Mouse (Mus musculus): ENCODE data around the gene Fam193a. TPM values are rescaled to one million over a fixed set of nuclear protein-coding genes. Genes with fewer than 3 reads are reported as not detected.

Gene Fam193a
- total and polyA plus RNA-seq, 3 experiments = 10.9 to 317 (median 37.1) TPM

DNA sequence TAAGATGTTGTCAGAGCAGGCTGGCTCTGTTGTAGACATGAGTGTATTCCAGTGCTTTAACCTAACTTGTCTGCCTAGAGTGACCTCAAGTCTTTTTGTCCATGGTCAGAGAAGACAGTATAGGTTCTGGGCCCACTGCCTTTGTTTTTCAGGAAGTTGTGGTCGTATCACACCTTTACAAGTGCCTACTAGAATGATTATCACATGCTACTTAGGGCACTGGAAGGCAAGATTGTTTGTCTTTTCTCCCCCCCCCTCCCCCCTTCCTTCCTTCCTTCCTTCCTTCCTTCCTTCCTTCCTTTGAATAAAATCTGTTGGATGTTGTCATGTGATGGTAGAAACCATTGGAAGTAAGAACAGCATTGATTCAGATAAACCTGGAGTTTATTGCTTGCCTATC, 49.5 kb downstream of the Fam193a start:
- Histone ChIP-seq H3K27ac (ENCODE audit: control insufficient read depth, low read depth, low read length) (no peak overlapping the region), H3K27me3 (ENCODE audit: control insufficient read depth in 1 of 2, insufficient read depth in 2 of 2, low read length in 2 of 2) (no peaks in the 10 kb centered on the region), H3K4me1 (ENCODE audit: control insufficient read depth in 1 of 2, insufficient read depth in 2 of 2, low read length in 2 of 2) (peaks cover 4 to 14% of the 10 kb centered on the region in 2 experiments), H3K36me3 (ENCODE audit: control insufficient read depth in 1 of 2, insufficient read depth in 2 of 2, low read length in 2 of 2) (peaks cover 16 to 19% of the 10 kb centered on the region in 2 experiments), H3K79me2 (ENCODE audit: control insufficient read depth, insufficient read depth, low read length, poor library complexity) (peaks cover 5% of the 10 kb centered on the region), H3K9ac (ENCODE audit: control insufficient read depth, low read depth, low read length, poor library complexity, severe bottlenecking) (no peak overlapping the region), H3K9me3 (replicated peaks; ENCODE audit: insufficient read depth, low read length) (no peaks in the 10 kb centered on the region), H3K4me3 (ENCODE audit: control insufficient read depth in 1 of 2, insufficient read depth in 1 of 2, low read depth in 2 of 2, low read length in 2 of 2) (no peak overlapping the region)
- peak; percentile 36 for DNase-seq (ENCODE audit: low read depth, low spot score)
- TF ChIP-seq GATA1 (IDR thresholded peaks at IDR 0.05; ENCODE audit: low read depth, low read length) (peak; percentile 34; the same call in 1 of the 2 replicates), USF1 (IDR thresholded peaks at IDR 0.05; ENCODE audit: low read depth, low read length) (0 out of 2 replicates have a peak, but pooled peaks have one; percentile 28), RCOR1 (IDR thresholded peaks at IDR 0.05; ENCODE audit: low read depth, low read length) (0 out of 2 replicates have a peak, but pooled peaks have one; percentile 32), CTCF (IDR thresholded peaks at IDR 0.05 in 2 of 3, conservative IDR thresholded peaks at IDR 0.05 in 1 of 3; ENCODE audit: control insufficient read depth in 1 of 3, insufficient read depth in 1 of 3, low read depth in 2 of 3, low read length in 3 of 3, poor library complexity in 1 of 3, severe bottlenecking in 1 of 3) (no peak), EP300 (IDR thresholded peaks at IDR 0.05; ENCODE audit: low read depth in 1 of 2, low read length in 2 of 2) (peak; percentile 55 to 58; a peak in 3 of 4 replicates), ETS1 (IDR thresholded peaks at IDR 0.05; ENCODE audit: low read depth, low read length) (0 out of 2 replicates have a peak, but pooled peaks have one; percentile 9), BHLHE40 (IDR thresholded peaks at IDR 0.05; ENCODE audit: borderline replicate concordance, low read depth, low read length) (0 out of 2 replicates have a peak, but pooled peaks have one; percentile 52), TCF12 (IDR thresholded peaks at IDR 0.05; ENCODE audit: low read depth, low read length) (peak; percentile 35; the same call in 1 of the 2 replicates), ZNF384 (IDR thresholded peaks at IDR 0.05; ENCODE audit: low read depth, low read length) (no peak)

DNA sequence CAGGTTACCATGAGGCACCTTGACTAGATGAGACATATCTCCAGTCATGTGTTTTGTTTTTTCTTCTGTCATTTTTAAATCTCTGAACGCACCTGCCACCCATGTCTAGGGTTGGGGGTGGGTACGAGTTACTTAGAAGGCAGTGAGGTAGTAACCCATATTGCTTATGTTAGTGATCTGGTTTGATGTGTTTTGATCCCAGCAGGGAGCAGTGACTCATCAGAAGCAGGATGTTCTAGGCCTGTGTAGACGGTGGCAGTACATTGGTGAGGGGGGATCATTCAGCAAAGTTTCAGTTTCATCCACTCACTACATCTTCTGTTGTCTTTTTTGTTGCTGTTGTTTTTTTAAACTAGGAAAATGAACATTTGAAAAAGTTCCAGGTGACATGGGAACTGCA, 61.0 kb downstream of the Fam193a start:
- Histone ChIP-seq H3K27me3 (ENCODE audit: control insufficient read depth in 1 of 2, insufficient read depth in 2 of 2, low read length in 2 of 2) (no peaks in the 10 kb centered on the region), H3K9me3 (replicated peaks; ENCODE audit: insufficient read depth, low read length) (no peaks in the 10 kb centered on the region), H3K4me1 (ENCODE audit: control insufficient read depth in 1 of 2, insufficient read depth in 2 of 2, low read length in 2 of 2) (no peaks in the 10 kb centered on the region), H3K36me3 (ENCODE audit: control insufficient read depth in 1 of 2, insufficient read depth in 2 of 2, low read length in 2 of 2) (peaks cover 0 to 56% of the 10 kb centered on the region in 2 experiments; a peak in 2 of 4 replicates), H3K79me2 (ENCODE audit: control insufficient read depth, insufficient read depth, low read length, poor library complexity) (no peaks in the 10 kb centered on the region), H3K27ac (ENCODE audit: control insufficient read depth, low read depth, low read length) (no peak overlapping the region), H3K9ac (ENCODE audit: control insufficient read depth, low read depth, low read length, poor library complexity, severe bottlenecking) (no peak overlapping the region), H3K4me3 (ENCODE audit: control insufficient read depth in 1 of 2, insufficient read depth in 1 of 2, low read depth in 2 of 2, low read length in 2 of 2) (no peak overlapping the region)
- DNase-seq (ENCODE audit: low read depth, low spot score) = no peak
- TF ChIP-seq ZNF384 (IDR thresholded peaks at IDR 0.05; ENCODE audit: low read depth, low read length) (no peak), POLR2AphosphoS5 (IDR thresholded peaks at IDR 0.05; ENCODE audit: borderline replicate concordance, low read depth, low read length) (no peak), MAZ (IDR thresholded peaks at IDR 0.05; ENCODE audit: low read depth, low read length) (no peak), NELFE (IDR thresholded peaks at IDR 0.05; ENCODE audit: low read depth, low read length) (no peak), MYC (IDR thresholded peaks at IDR 0.05; ENCODE audit: low read depth, low read length) (no peak), USF2 (IDR thresholded peaks at IDR 0.05; ENCODE audit: borderline replicate concordance in 1 of 2, insufficient read depth in 1 of 2, low read depth in 1 of 2, low read length in 2 of 2) (no peak), GABPA (IDR thresholded peaks at IDR 0.05; ENCODE audit: low read depth, low read length) (no peak), CHD2 (IDR thresholded peaks at IDR 0.05; ENCODE audit: low read length) (no peak), MXI1 (IDR thresholded peaks at IDR 0.05; ENCODE audit: low read depth, low read length) (no peak)

Data from MEL (cell line).